Mouse (Mus musculus) forebrain, embryonic 11.5 days (tissue): ENCODE data around the gene Disc1. TPM values are rescaled to one million over a fixed set of nuclear protein-coding genes. Genes with fewer than 3 reads are reported as not detected.

Experiments used
- ATAC-seq: fragments of 200-750 bp; cut with Nextera tagmentation; replicated peaks from 2 replicates; pipeline ENCODE4 v1.8.0; 2017; ENCODE audit warnings: moderate TSS enrichment; ENCODE audit not compliant: low FRiP score
- DNase-seq: peaks from one replicate; pipeline ENCODE4 v3.0.0-alpha.2; 2017; ENCODE audit warnings: low spot score
- H3K27ac ChIP-seq: fragments of 300-500 bp; sonication (generic); 2 replicates; pipeline ENCODE4 v1.5.1; 2014; ENCODE audit warnings: low read depth, low read length
- H3K27me3 ChIP-seq: fragments of 300-500 bp; sonication (generic); 2 replicates; pipeline ENCODE4 v1.6.1; 2014; ENCODE audit warnings: mild to moderate bottlenecking, low read length, mixed read lengths; ENCODE audit not compliant: control insufficient read depth, insufficient read depth
- H3K36me3 ChIP-seq: fragments of 300-500 bp; sonication (generic); 2 replicates; pipeline ENCODE4 v1.6.1; 2014; ENCODE audit warnings: mild to moderate bottlenecking, low read length, moderate library complexity, mixed read lengths; ENCODE audit not compliant: control insufficient read depth, insufficient read depth
- H3K4me1 ChIP-seq: fragments of 300-500 bp; sonication (generic); replicated peaks from 2 replicates; pipeline ENCODE4 v1.6.1; 2014; ENCODE audit warnings: low read length, mixed read lengths; ENCODE audit not compliant: control insufficient read depth, insufficient read depth
- H3K4me2 ChIP-seq: fragments of 300-500 bp; sonication (generic); 2 replicates; pipeline ENCODE4 v1.6.1; 2014; ENCODE audit warnings: low read depth, mild to moderate bottlenecking, low read length, moderate library complexity, mixed read lengths; ENCODE audit not compliant: severe bottlenecking
- H3K4me3 ChIP-seq: fragments of 300-500 bp; sonication (generic); 2 replicates; pipeline ENCODE4 v1.5.1; 2014; ENCODE audit warnings: low read depth, low read length
- H3K9ac ChIP-seq: fragments of 300-500 bp; sonication (generic); 2 replicates; pipeline ENCODE4 v1.6.1; 2014; ENCODE audit warnings: low read length
- H3K9me3 ChIP-seq: fragments of 300-500 bp; sonication (generic); 2 replicates; pipeline ENCODE4 v1.6.1; 2016; ENCODE audit warnings: low read length, mixed read lengths; ENCODE audit not compliant: control insufficient read depth
- WGBS: fragments of 180-500 bp; shearing (Covaris S2); extraction: QIAGEN DNeasy Blood & Tissue Kit; methylation state at CpG from one replicate; pipeline ENCODE4 v1.1.7; 2014; 5-methylcytosine and 5-hydroxymethylcytosine counted together
- polyA plus RNA-seq: library from polyadenylated mRNA; unstranded; fragments of >200 nt; fragmentation: Nextera tagmentation; extraction: Ambion mirVana; gene quantifications from 2 replicates; pipeline ENCODE4 v1.2.1, GENCODE M21; 2014

The Disc1 gene
- polyA plus RNA-seq, 1 experiment from 2014 or later = 1.3 TPM

GRCm38 (mm10) chr8:125127621-125128020, 73.6 kb downstream of the Disc1 start:
- no peak overlapping the region for H3K27ac ChIP-seq
- no peaks in the 10 kb centered on the region for H3K27me3 ChIP-seq
- H3K4me3 ChIP-seq = no peak overlapping the region
- ATAC-seq (no peak), DNase-seq (no peak)
- WGBS = 84% methylated on average over 7 of the region's 7 CpGs
- no peaks in the 10 kb centered on the region for H3K4me1 ChIP-seq
- H3K9ac ChIP-seq = no peak overlapping the region
- no peak overlapping the region for H3K4me2 ChIP-seq
- H3K36me3 ChIP-seq = no peaks in the 10 kb centered on the region
- H3K9me3 ChIP-seq = no peaks in the 10 kb centered on the region

GRCm38 (mm10) chr8:125128305-125128704, 74.3 kb downstream of the Disc1 start:
- Histone ChIP-seq H3K9me3 (no peaks in the 10 kb centered on the region), H3K4me3 (no peak overlapping the region), H3K27ac (no peak overlapping the region), H3K9ac (no peak overlapping the region), H3K4me2 (no peak overlapping the region), H3K36me3 (no peaks in the 10 kb centered on the region), H3K4me1 (no peaks in the 10 kb centered on the region), H3K27me3 (no peaks in the 10 kb centered on the region)
- 32% methylated on average over 6 of the region's 6 CpGs for WGBS
- DNase-seq = peak; percentile 79
- ATAC-seq = no peak

GRCm38 (mm10) chr8:125130835-125131234, 76.8 kb downstream of the Disc1 start:
- Histone ChIP-seq H3K4me2 (no peak overlapping the region), H3K27me3 (no peaks in the 10 kb centered on the region), H3K36me3 (no peaks in the 10 kb centered on the region), H3K4me3 (no peak overlapping the region), H3K9ac (no peak overlapping the region), H3K27ac (no peak overlapping the region), H3K9me3 (no peaks in the 10 kb centered on the region), H3K4me1 (peaks cover 9% of the 10 kb centered on the region; the same call in 1 of the 2 replicates)
- ATAC-seq (no peak), DNase-seq (no peak)
- 92% methylated on average over 6 of the region's 6 CpGs for WGBS

- no peaks in the 10 kb centered on the region for H3K36me3 ChIP-seq
- no peak overlapping the region for H3K4me2 ChIP-seq
- no peak overlapping the region for H3K9ac ChIP-seq
- WGBS = 87% methylated on average over 7 of the region's 7 CpGs
- ATAC-seq (no peak), DNase-seq (no peak)
- peaks cover 9% of the 10 kb centered on the region; the same call in 1 of the 2 replicates for H3K4me1 ChIP-seq
- no peak overlapping the region for H3K4me3 ChIP-seq
- no peaks in the 10 kb centered on the region for H3K27me3 ChIP-seq
- no peak overlapping the region for H3K27ac ChIP-seq
- H3K9me3 ChIP-seq = no peaks in the 10 kb centered on the region
Observed at GRCm38 (mm10) chr8:125131265-125131664, 77.3 kb downstream of the Disc1 start.

GRCm38 (mm10) chr8:125133685-125134114, 79.7 kb downstream of the Disc1 start:
- 88% methylated on average over 11 of the region's 11 CpGs for WGBS
- no peak overlapping the region for H3K27ac ChIP-seq
- DNase-seq (no peak), ATAC-seq (no peak)
- no peak overlapping the region for H3K4me2 ChIP-seq
- H3K27me3 ChIP-seq = no peaks in the 10 kb centered on the region
- no peak overlapping the region for H3K4me3 ChIP-seq
- peaks cover 9% of the 10 kb centered on the region; the same call in 1 of the 2 replicates for H3K4me1 ChIP-seq
- no peaks in the 10 kb centered on the region for H3K36me3 ChIP-seq
- H3K9ac ChIP-seq = no peak overlapping the region
- no peaks in the 10 kb centered on the region for H3K9me3 ChIP-seq

- no peak for DNase-seq
- no peak overlapping the region; the same call in 1 of the 2 replicates for H3K9ac ChIP-seq
- ATAC-seq = no peak; the same call in 1 of the 2 replicates
- H3K27me3 ChIP-seq = no peaks in the 10 kb centered on the region
- no peaks in the 10 kb centered on the region for H3K36me3 ChIP-seq
- WGBS = 19% methylated on average over 10 of the region's 10 CpGs
- H3K27ac ChIP-seq = peak overlapping the region; percentile 25; the same call in 1 of the 2 replicates
- 0 out of 2 replicates have a peak overlapping the region, but pooled peaks have one; percentile 11 for H3K4me2 ChIP-seq
- H3K4me1 ChIP-seq = peaks cover 10% of the 10 kb centered on the region; the same call in 1 of the 2 replicates
- H3K4me3 ChIP-seq = no peak overlapping the region
- H3K9me3 ChIP-seq = no peaks in the 10 kb centered on the region
Observed at GRCm38 (mm10) chr8:125134876-125135275, 80.9 kb downstream of the Disc1 start.

GRCm38 (mm10) chr8:125139689-125140150, 85.7 kb downstream of the Disc1 start:
- H3K4me2 ChIP-seq = no peak overlapping the region
- WGBS = 78% methylated on average over 13 of the region's 13 CpGs
- H3K36me3 ChIP-seq = no peaks in the 10 kb centered on the region
- no peak overlapping the region for H3K4me3 ChIP-seq
- H3K27me3 ChIP-seq = no peaks in the 10 kb centered on the region
- H3K4me1 ChIP-seq = peaks cover 10% of the 10 kb centered on the region; the same call in 1 of the 2 replicates
- no peaks in the 10 kb centered on the region for H3K9me3 ChIP-seq
- no peak overlapping the region for H3K9ac ChIP-seq
- DNase-seq (no peak), ATAC-seq (no peak)
- no peak overlapping the region for H3K27ac ChIP-seq

GRCm38 (mm10) chr8:125140965-125141364, 87.0 kb downstream of the Disc1 start:
- 0 out of 2 replicates have a peak, but pooled peaks cover 3% of the 10 kb centered on the region for H3K4me1 ChIP-seq
- H3K4me3 ChIP-seq = no peak overlapping the region
- no peak for ATAC-seq
- H3K27ac ChIP-seq = no peak overlapping the region
- no peak overlapping the region for H3K9ac ChIP-seq
- no peaks in the 10 kb centered on the region for H3K9me3 ChIP-seq
- DNase-seq = no peak
- H3K27me3 ChIP-seq = no peaks in the 10 kb centered on the region
- WGBS = 88% methylated on average over 7 of the region's 7 CpGs
- H3K4me2 ChIP-seq = no peak overlapping the region
- H3K36me3 ChIP-seq = no peaks in the 10 kb centered on the region
